Mouse (Mus musculus): ENCODE results near the gene Ndufa12. TPM values are rescaled to one million over a fixed set of nuclear protein-coding genes. Genes with fewer than 3 reads are reported as not detected.

Ndufa12 gene
- polyA plus RNA-seq, 1 experiment from 2014 or later = 253 TPM

DNA sequence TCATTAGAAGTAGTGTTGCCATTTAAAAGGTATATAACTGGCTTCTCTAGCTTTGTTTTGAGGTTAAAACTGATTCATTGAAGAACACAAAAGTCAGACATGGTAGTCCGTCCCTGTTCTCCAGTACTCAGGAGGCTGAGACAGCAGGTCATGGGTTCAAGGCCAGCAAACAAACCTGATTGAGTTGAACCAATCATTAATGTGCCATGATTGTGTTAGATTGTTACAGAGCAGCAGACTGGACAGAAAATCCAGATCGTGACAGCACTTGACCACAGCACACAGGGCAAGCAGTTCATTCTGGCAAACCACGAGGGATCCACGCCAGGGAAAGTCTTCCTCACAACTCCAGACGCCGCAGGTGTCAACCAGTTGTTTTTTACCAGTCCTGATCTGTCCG lies 36.5 kb upstream of the Ndufa12 start:
- Histone ChIP-seq H3K27me3 (replicated peaks; ENCODE audit: insufficient read depth, low read length) (no peaks in the 10 kb centered on the region), H3K36me3 (ENCODE audit: insufficient read depth, low read length) (peaks cover 9% of the 10 kb centered on the region), H3K27ac (ENCODE audit: low read length) (no peak overlapping the region), H3K4me1 (ENCODE audit: insufficient read depth, low read depth, low read length) (no peaks in the 10 kb centered on the region), H3K9me3 (ENCODE audit: low read length) (no peaks in the 10 kb centered on the region), H3K4me2 (replicated peaks; ENCODE audit: low read depth, low read length) (no peak overlapping the region), H3K4me3 (ENCODE audit: low read depth, low read length) (no peak overlapping the region), H3K9ac (replicated peaks; ENCODE audit: low read depth) (no peak overlapping the region)
- ATAC-seq (no peak), DNase-seq (ENCODE audit: low spot score) (no peak)
- 93% methylated on average over 7 of the region's 7 CpGs for WGBS
- TF ChIP-seq EP300 (IDR thresholded peaks at IDR 0.05) (no peak), CTCF (IDR thresholded peaks at IDR 0.05) (no peak)

DNA sequence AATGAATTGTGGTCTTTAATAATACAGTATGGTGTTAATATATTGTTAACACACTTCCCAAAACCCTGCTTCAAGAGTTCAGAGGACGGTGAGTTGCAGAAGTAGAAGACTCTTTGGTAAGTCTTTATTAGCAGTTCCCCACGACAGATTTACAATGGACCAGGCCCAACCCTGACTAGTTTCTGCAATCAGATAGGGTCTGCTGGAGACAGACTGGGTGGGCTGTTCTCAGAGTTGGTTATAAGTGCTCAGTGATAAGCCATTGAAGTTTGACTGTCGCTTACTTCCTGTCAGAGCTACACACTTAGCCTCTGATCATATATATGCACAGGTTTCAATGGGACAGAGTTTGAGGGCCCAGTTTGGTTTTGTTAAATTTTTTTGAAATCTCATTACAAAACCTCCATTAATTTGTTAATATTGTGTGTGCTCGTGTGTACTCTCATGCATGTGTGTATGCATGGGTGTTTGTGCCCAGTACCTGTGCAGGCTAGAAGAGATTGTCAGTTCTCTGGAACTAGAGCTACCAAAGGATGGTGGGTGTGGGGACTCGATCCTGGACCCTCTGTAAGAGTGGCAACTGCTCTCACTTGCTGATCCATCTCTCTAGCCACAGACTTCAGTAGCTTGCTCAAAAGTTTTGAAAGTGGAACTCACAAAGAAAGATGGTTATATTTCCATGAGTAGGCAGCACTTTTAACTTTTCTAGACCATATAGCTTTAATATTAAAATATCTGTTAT lies 34.2 kb upstream of the Ndufa12 start:
- Histone ChIP-seq H3K9ac (replicated peaks; ENCODE audit: low read depth) (no peak overlapping the region), H3K4me2 (replicated peaks; ENCODE audit: low read depth, low read length) (no peak overlapping the region), H3K27ac (ENCODE audit: low read length) (no peak overlapping the region), H3K9me3 (ENCODE audit: low read length) (no peaks in the 10 kb centered on the region), H3K4me1 (ENCODE audit: insufficient read depth, low read depth, low read length) (no peaks in the 10 kb centered on the region), H3K27me3 (replicated peaks; ENCODE audit: insufficient read depth, low read length) (no peaks in the 10 kb centered on the region), H3K36me3 (ENCODE audit: insufficient read depth, low read length) (peaks cover 10% of the 10 kb centered on the region), H3K4me3 (ENCODE audit: low read depth, low read length) (no peak overlapping the region)
- 83% methylated on average over 5 of the region's 5 CpGs for WGBS
- TF ChIP-seq EP300 (IDR thresholded peaks at IDR 0.05) (no peak), CTCF (IDR thresholded peaks at IDR 0.05) (no peak)
- ATAC-seq (no peak), DNase-seq (ENCODE audit: low spot score) (no peak)

DNA sequence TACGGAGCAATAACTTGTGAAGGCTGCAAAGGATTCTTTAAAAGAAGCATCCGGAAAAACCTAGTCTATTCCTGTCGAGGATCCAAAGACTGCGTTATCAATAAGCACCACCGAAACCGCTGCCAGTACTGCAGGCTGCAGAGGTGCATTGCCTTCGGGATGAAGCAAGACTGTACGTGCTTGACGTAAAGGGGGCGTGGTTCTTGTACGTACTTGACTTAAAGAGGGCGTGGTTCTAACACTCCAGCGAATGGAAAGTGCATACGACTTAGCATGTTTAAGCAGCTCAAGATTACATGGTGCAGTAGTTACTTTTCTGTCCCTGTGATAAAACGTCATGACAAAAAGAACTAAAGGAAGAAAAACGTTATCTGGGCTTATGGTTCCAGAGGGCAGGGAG lies 33.1 kb upstream of the Ndufa12 start:
- ATAC-seq (no peak), DNase-seq (ENCODE audit: low spot score) (no peak)
- H3K4me2 ChIP-seq (replicated peaks; ENCODE audit: low read depth, low read length) = no peak overlapping the region
- 79% methylated on average over 16 of the region's 16 CpGs for WGBS
- H3K27me3 ChIP-seq (replicated peaks; ENCODE audit: insufficient read depth, low read length) = no peaks in the 10 kb centered on the region
- H3K36me3 ChIP-seq (ENCODE audit: insufficient read depth, low read length) = peaks cover 18% of the 10 kb centered on the region
- TF ChIP-seq EP300 (IDR thresholded peaks at IDR 0.05) = no peak
- TF ChIP-seq CTCF (IDR thresholded peaks at IDR 0.05) = no peak
- no peaks in the 10 kb centered on the region for H3K9me3 ChIP-seq (ENCODE audit: low read length)
- no peaks in the 10 kb centered on the region for H3K4me1 ChIP-seq (ENCODE audit: insufficient read depth, low read depth, low read length)
- H3K27ac ChIP-seq (ENCODE audit: low read length) = no peak overlapping the region
- H3K4me3 ChIP-seq (ENCODE audit: low read depth, low read length) = no peak overlapping the region
- no peak overlapping the region for H3K9ac ChIP-seq (replicated peaks; ENCODE audit: low read depth)

DNA sequence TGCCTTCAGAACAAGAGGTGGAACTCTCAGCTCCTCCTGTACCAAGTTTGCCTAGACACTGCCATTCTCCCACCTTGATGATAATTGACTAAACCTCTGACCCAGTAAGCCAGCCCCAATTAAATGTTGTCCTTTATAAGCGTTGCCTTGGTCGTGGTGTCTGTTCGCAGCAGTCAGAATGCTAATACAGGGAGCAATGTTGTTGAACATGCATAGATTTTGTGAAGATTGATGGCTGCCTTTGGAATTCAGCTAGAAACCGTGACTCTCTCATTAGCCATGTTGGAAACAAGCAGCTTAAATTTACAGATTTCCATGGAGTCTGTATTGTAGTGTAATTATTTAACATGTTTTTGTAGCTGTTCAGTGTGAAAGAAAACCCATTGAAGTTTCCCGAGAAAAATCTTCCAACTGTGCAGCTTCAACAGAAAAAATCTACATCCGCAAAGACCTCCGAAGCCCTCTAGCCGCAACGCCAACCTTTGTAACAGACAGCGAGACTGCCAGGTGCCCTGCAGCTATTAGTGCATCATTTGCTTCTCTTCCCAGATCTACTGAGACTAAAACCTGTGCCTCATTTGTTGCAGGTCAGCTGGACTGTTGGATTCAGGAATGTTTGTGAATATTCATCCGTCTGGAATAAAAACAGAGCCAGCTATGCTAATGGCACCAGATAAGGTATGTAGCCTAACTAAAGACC lies 31.3 kb upstream of the Ndufa12 start:
- H3K9ac ChIP-seq (replicated peaks; ENCODE audit: low read depth) = no peak overlapping the region
- TF ChIP-seq CTCF (IDR thresholded peaks at IDR 0.05) (no peak), EP300 (IDR thresholded peaks at IDR 0.05) (no peak)
- 94% methylated on average over 11 of the region's 11 CpGs for WGBS
- no peaks in the 10 kb centered on the region for H3K9me3 ChIP-seq (ENCODE audit: low read length)
- DNase-seq (ENCODE audit: low spot score) (no peak), ATAC-seq (no peak)
- H3K4me2 ChIP-seq (replicated peaks; ENCODE audit: low read depth, low read length) = no peak overlapping the region
- H3K4me1 ChIP-seq (ENCODE audit: insufficient read depth, low read depth, low read length) = no peaks in the 10 kb centered on the region
- no peak overlapping the region for H3K4me3 ChIP-seq (ENCODE audit: low read depth, low read length)
- no peak overlapping the region for H3K27ac ChIP-seq (ENCODE audit: low read length)
- peaks cover 18% of the 10 kb centered on the region for H3K36me3 ChIP-seq (ENCODE audit: insufficient read depth, low read length)
- no peaks in the 10 kb centered on the region for H3K27me3 ChIP-seq (replicated peaks; ENCODE audit: insufficient read depth, low read length)

DNA sequence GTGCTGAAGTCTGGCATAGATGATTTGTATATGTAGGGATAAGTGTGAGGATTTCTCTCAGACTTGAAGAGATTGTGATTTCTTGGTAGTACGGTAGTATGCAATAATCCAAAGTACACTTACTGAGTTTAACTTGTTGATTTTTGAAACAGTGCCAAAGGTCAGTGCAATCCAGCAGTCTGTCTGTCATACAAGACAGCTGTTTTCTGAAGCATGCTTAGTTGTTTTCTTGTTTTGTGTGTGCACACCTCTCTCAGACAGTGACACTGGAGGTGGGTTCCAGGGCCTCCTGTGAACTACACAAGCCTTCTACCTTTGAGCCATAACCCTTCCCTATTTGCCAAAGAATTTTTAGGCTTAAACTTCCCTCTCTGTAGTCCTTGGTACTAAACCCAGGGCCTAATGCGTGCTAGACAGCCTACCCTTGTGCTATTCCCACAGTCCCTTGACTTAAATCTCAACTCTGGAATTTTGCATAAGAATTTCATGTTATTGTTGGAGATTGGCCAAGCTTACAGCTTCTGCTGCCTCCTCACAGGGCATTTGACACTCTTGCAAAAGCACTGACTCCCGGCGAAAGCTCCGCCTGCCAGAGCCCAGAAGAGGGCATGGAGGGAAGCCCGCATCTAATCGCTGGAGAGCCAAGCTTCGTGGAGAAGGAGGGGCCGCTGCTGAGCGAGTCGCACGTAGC lies 26.9 kb upstream of the Ndufa12 start:
- Histone ChIP-seq H3K27me3 (replicated peaks; ENCODE audit: insufficient read depth, low read length) (no peaks in the 10 kb centered on the region), H3K9me3 (ENCODE audit: low read length) (no peaks in the 10 kb centered on the region), H3K36me3 (ENCODE audit: insufficient read depth, low read length) (peaks cover 26% of the 10 kb centered on the region; the same call in 1 of the 2 replicates), H3K27ac (ENCODE audit: low read length) (no peak overlapping the region), H3K4me3 (ENCODE audit: low read depth, low read length) (no peak overlapping the region), H3K9ac (replicated peaks; ENCODE audit: low read depth) (no peak overlapping the region), H3K4me2 (replicated peaks; ENCODE audit: low read depth, low read length) (no peak overlapping the region), H3K4me1 (ENCODE audit: insufficient read depth, low read depth, low read length) (no peaks in the 10 kb centered on the region)
- ATAC-seq = peak; percentile 63
- no peak for TF ChIP-seq EP300 (IDR thresholded peaks at IDR 0.05)
- no peak for TF ChIP-seq CTCF (IDR thresholded peaks at IDR 0.05)
- DNase-seq (ENCODE audit: low spot score) = peak; percentile 69
- 46% methylated on average over 12 of the region's 12 CpGs for WGBS

DNA sequence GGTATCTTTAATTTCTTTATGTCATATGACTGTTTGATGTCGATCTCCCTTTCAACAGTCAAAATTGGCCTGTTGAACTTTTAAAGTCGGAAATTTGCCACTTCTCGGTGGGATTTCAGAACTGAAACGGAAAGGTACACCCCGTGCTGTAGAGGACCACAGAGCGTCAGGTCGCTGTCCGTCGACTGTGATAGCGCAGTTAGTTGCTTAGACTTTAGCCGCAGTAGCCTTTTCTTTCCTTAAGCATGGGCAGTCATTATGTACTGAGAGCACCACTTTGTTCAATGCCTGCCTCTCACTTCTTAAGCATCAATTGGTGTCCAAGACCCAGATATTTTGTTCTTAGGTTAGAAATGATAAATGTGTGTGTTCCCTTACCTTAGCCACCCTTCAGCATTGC lies 26.4 kb upstream of the Ndufa12 start:
- ATAC-seq (no peak), DNase-seq (ENCODE audit: low spot score) (no peak)
- no peaks in the 10 kb centered on the region for H3K4me1 ChIP-seq (ENCODE audit: insufficient read depth, low read depth, low read length)
- peaks cover 26% of the 10 kb centered on the region; the same call in 1 of the 2 replicates for H3K36me3 ChIP-seq (ENCODE audit: insufficient read depth, low read length)
- H3K27me3 ChIP-seq (replicated peaks; ENCODE audit: insufficient read depth, low read length) = no peaks in the 10 kb centered on the region
- H3K4me3 ChIP-seq (ENCODE audit: low read depth, low read length) = no peak overlapping the region
- TF ChIP-seq EP300 (IDR thresholded peaks at IDR 0.05) (no peak), CTCF (IDR thresholded peaks at IDR 0.05) (no peak)
- H3K4me2 ChIP-seq (replicated peaks; ENCODE audit: low read depth, low read length) = no peak overlapping the region
- H3K27ac ChIP-seq (ENCODE audit: low read length) = no peak overlapping the region
- no peak overlapping the region for H3K9ac ChIP-seq (replicated peaks; ENCODE audit: low read depth)
- 79% methylated on average over 11 of the region's 11 CpGs for WGBS
- no peaks in the 10 kb centered on the region for H3K9me3 ChIP-seq (ENCODE audit: low read length)

Data from lung, postnatal 0 days (tissue).